Mouse (Mus musculus) layer of hippocampus, adult 9-11 months (tissue): ENCODE measurements at regions not wholly inside any gene's neighbourhood (a gene's known extent, or its start where the extent isn't known, plus 50 kb on each side); places are given as distances from the start of the nearest gene placed in this dataset.

Experiments
- DNase-seq: peaks from one replicate; pipeline ENCODE4 v3.0.0; 2022

DNA sequence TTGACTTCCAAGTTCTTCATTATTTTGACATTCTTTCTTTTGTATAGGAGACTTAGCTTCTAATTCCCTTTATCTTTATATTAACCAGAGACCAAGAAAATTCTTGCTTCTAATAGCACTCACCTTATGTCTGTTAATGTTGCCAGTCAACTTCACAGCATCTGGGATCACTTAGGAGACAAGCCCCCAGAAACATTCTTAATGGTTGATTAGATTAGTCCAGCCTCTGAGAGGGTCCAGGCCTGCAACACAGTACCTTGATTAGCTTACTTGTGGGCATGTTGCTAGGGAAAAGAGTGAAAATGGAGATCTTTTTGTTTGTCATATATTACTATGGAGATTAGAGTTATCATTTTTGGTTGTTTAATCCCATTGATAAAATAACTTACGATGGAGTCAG is 778.8 kb downstream of the Brinp3 start:
- no peak for DNase-seq

DNA sequence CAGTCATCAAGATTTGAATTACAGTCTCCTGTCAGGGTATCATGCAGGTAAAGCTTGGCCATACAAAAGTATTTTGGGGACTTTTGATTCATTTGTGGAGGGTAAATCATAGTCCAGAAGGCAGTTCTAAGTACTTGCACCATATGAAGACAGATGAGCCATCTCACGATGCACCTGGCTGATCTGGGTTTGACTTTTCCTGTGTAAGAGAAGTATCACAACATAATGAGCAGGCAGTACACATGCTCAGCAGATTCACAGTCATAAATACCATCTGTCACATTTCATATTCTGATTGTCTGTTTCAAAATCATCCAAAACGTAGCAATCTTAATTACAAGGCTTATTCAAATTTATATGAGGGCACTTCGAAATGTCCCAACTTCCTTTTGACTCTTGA is 796.6 kb downstream of the Brinp3 start:
- DNase-seq: peak; percentile 10

DNA sequence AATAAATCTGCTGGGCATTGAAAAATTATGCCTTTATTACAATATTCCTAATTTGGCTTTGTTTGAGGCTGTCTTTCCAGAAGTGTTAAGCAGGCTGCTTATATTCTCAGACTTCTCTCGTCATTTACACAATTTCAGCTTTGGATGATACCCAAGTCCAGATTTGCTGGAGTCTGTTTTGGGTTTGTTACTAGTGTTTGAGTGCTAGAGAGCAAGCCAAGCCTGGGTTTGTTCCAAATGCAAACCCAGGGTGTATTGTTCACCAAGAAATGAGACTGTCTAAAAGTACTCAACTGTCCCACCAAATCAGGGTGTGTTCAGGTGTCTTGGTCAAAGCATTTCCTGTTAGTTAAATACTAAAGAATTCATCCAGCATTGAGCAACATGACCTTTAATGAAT is 814.7 kb downstream of the Brinp3 start:
- peak; percentile 73 for DNase-seq

DNA sequence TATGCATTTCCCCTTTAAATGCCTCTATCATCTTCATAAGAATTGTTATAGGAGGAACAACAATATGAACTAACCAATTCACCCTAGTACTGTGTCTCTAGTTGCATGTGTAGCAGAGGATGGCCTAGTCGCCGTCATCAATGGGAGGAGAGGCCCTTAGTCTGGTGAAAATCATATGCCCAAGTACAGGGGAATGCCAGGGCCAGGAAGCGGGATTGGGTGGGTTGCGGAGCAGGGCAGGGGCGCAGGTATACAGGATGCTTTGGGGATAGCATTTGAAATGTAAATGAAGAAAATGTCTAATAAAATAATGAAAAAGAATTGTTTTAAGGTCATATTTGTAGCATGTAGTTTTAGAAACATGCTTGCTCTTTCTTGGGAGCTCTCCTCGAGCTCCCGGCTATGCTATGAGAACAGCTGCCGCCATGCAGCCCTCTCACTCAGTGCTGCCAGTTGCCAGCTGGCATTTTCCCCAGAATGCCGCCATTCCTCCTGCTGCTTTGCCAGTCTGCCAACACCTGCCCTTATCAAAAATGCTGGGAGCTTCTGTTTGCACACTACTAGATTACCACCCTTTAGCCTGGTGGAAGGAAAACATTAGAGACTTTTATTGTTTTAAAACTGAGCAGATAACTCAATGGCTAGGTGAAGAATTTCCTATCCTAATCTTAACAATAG is 848.9 kb downstream of the Brinp3 start:
- DNase-seq: peak; percentile 82

DNA sequence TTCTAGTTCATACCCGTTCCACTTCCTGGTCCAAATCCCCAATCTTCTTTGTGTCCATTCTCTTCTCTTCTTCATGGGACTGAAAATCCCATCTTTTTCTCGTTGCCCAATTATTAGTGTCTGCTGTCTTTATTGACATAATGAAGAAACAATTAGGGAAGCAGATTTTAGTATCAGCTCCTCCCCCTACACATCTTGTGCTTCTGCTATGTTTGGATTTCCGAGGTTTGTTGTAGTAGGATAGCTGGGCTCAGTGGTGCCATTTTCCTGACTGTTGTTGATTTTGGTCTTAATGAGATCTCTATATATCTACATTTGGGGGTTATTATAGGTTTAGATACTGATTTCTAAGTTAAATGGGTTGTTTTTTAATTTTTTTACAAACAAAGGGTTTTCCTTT is 849.5 kb downstream of the Brinp3 start:
- no peak for DNase-seq
